Mouse (Mus musculus) cerebellum, postnatal 10 days (tissue): ENCODE data around the gene Col5a1.

Experiments
- DNase-seq, 2 experiments: peaks; one replicate each; pipeline ENCODE4 v3.0.0; 2021; ENCODE audit warnings: mixed read lengths in 2 of 2

The Col5a1 gene

GRCm38 (mm10) chr2:27976512-27976911, 90.3 kb downstream of the Col5a1 start:
- DNase-seq = no peak

GRCm38 (mm10) chr2:27981066-27981465, 94.8 kb downstream of the Col5a1 start:
- DNase-seq = no peak

- no peak for DNase-seq
These were observed 95.7 kb downstream of the Col5a1 start for GRCm38 (mm10) chr2:27981621-27982535.

GRCm38 (mm10) chr2:27983093-27983492, 96.9 kb downstream of the Col5a1 start:
- DNase-seq = no peak

GRCm38 (mm10) chr2:27983884-27984283, 97.7 kb downstream of the Col5a1 start:
- DNase-seq = peak; percentile 83 to 85

- no peak for DNase-seq
These were observed 100.5 kb downstream of the Col5a1 start for GRCm38 (mm10) chr2:27986751-27987150.

GRCm38 (mm10) chr2:27990430-27991211, 104.4 kb downstream of the Col5a1 start:
- DNase-seq = no peak

- no peak for DNase-seq
These were observed 107.2 kb downstream of the Col5a1 start for GRCm38 (mm10) chr2:27993416-27993815.

- DNase-seq = no peak
These were observed 113.9 kb downstream of the Col5a1 start for GRCm38 (mm10) chr2:27999996-28000583.

- peak; percentile 46 to 59 for DNase-seq
These were observed 114.4 kb downstream of the Col5a1 start for GRCm38 (mm10) chr2:28000660-28001059.

GRCm38 (mm10) chr2:28001206-28001605, 115.0 kb downstream of the Col5a1 start:
- DNase-seq = peak; percentile 81 to 89

GRCm38 (mm10) chr2:28005187-28005586, 119.0 kb downstream of the Col5a1 start:
- no peak for DNase-seq

GRCm38 (mm10) chr2:28008261-28008660, 122.0 kb downstream of the Col5a1 start:
- no peak for DNase-seq

GRCm38 (mm10) chr2:28012367-28012766, 126.1 kb downstream of the Col5a1 start:
- DNase-seq = no peak

GRCm38 (mm10) chr2:28014778-28015177, 128.6 kb downstream of the Col5a1 start:
- DNase-seq = no peak

GRCm38 (mm10) chr2:28024416-28024815, 138.2 kb downstream of the Col5a1 start:
- DNase-seq = no peak

- peak; percentile 67 to 75 for DNase-seq
These were observed 139.6 kb downstream of the Col5a1 start for GRCm38 (mm10) chr2:28025776-28026175.

- DNase-seq = peak in 1 of 2 experiments; percentile 23
These were observed 145.6 kb downstream of the Col5a1 start for GRCm38 (mm10) chr2:28031860-28032259.

- no peak for DNase-seq
These were observed 146.2 kb downstream of the Col5a1 start for GRCm38 (mm10) chr2:28032469-28032868.

GRCm38 (mm10) chr2:28034011-28034710, 147.9 kb downstream of the Col5a1 start:
- DNase-seq = no peak

- peak; percentile 45 to 57 for DNase-seq
These were observed 150.6 kb downstream of the Col5a1 start for GRCm38 (mm10) chr2:28036788-28037187.
